Mouse (Mus musculus): Measurements from ENCODE around the gene Ptpn1.

DNA sequence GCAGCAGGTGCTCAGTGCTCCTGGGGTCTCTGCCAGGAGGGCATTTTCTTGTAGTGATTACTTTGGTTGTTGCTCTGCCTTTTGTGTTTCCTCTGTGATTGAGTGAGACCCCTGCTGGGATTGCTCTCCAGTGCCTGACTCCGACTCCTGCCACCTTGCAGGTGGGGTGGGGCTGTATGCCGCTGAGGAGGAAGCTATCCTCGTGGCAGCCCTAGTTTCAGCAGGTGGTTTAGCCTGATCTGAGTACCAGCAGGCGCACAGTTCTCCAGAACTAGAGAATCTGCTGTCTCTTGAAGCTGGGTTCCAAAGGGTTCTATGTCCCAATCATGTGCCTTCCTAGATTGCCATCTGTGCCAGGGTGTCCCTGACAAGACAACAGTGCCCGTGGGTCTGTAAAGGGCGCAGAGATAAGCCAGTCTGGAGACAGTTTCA is 9.9 kb downstream of the Ptpn1 start:
- TF ChIP-seq CTCF (IDR thresholded peaks at IDR 0.05; ENCODE audit: borderline replicate concordance, extremely low read depth, insufficient read depth, insufficient read length): no peak
- TF ChIP-seq POLR2A (IDR thresholded peaks at IDR 0.05; ENCODE audit: borderline replicate concordance, extremely low read depth, insufficient read depth, insufficient read length, poor library complexity, severe bottlenecking): no peak
